Mouse (Mus musculus): ENCODE measurements around the gene Brd3.
A peak's percentile ranks its signal among the peaks of the same experiment; 100 is the strongest.

Gene Brd3

GRCm38 (mm10) chr2:27469292-27469990 lies 38.0 kb downstream of the Brd3 start:
- no peak for DNase-seq

GRCm38 (mm10) chr2:27462901-27463300 lies 44.6 kb downstream of the Brd3 start:
- no peak for DNase-seq

GRCm38 (mm10) chr2:27461881-27462660 lies 45.4 kb downstream of the Brd3 start:
- no peak for DNase-seq

GRCm38 (mm10) chr2:27460651-27461050 lies 46.8 kb downstream of the Brd3 start:
- no peak for DNase-seq

GRCm38 (mm10) chr2:27460163-27460562 lies 47.3 kb downstream of the Brd3 start:
- DNase-seq: no peak

- DNase-seq: no peak
Observed at GRCm38 (mm10) chr2:27459735-27460134, 47.7 kb downstream of the Brd3 start.

GRCm38 (mm10) chr2:27450226-27450625 lies 57.2 kb downstream of the Brd3 start:
- DNase-seq: no peak

GRCm38 (mm10) chr2:27447782-27448181 lies 59.7 kb downstream of the Brd3 start:
- DNase-seq: no peak

- DNase-seq: no peak
Observed at GRCm38 (mm10) chr2:27446812-27447211, 60.6 kb downstream of the Brd3 start.

- DNase-seq: no peak
Observed at GRCm38 (mm10) chr2:27445910-27446309, 61.6 kb downstream of the Brd3 start.

GRCm38 (mm10) chr2:27443450-27443708 lies 64.1 kb downstream of the Brd3 start:
- DNase-seq: no peak

GRCm38 (mm10) chr2:27442708-27443449 lies 64.6 kb downstream of the Brd3 start:
- no peak for DNase-seq

GRCm38 (mm10) chr2:27441767-27442707 lies 65.4 kb downstream of the Brd3 start, which contains the start of gene Brd3os:
Brd3os (plus strand) TSS chr2:27442324.
- peak; percentile 95 for DNase-seq

- DNase-seq: no peak
Observed at GRCm38 (mm10) chr2:27438281-27438680, 69.2 kb downstream of the Brd3 start.

- no peak for DNase-seq
Observed at GRCm38 (mm10) chr2:27437876-27438275, 69.6 kb downstream of the Brd3 start.

GRCm38 (mm10) chr2:27432599-27432998 lies 74.9 kb downstream of the Brd3 start:
- no peak for DNase-seq

GRCm38 (mm10) chr2:27430621-27431020 lies 76.8 kb downstream of the Brd3 start:
- peak; percentile 67 for DNase-seq

GRCm38 (mm10) chr2:27428071-27428470 lies 79.4 kb downstream of the Brd3 start:
- peak; percentile 86 for DNase-seq

- DNase-seq: peak; percentile 76
Observed at GRCm38 (mm10) chr2:27426855-27427457, 80.5 kb downstream of the Brd3 start, which contains the start of gene Vav2. Vav2 (minus strand) TSS chr2:27427033.

- DNase-seq: peak; percentile 34
Observed at GRCm38 (mm10) chr2:27426406-27426854, 81.0 kb downstream of the Brd3 start.

- DNase-seq: no peak
Observed at GRCm38 (mm10) chr2:27425751-27426405, 81.6 kb downstream of the Brd3 start.
